Mouse (Mus musculus) gastrocnemius, postnatal 36 days (tissue): ENCODE results near the gene Psg17. TPM values are rescaled to one million over a fixed set of nuclear protein-coding genes. Genes with fewer than 3 reads are reported as not detected.
"Not testable (repeated sequence)": the region's sequence is repeated elsewhere in the genome, so short reads cannot be mapped to it uniquely, and the experiment has no call there.

Experiments used
- DNase-seq, 2 experiments: peaks; one replicate each; pipeline ENCODE4 v3.0.0; 2022
- intact Hi-C: fragments of 180-260 bp; cut with DNase I; formaldehyde crosslinking; loops from one replicate; pipeline ENCODE4 v1.15.1; 2025
- long read RNA-seq, 2 experiments: library from polyadenylated mRNA; stranded (forward); transcript quantifications; one replicate each; pipeline ENCODE4 v2.0.0; 2021
- total RNA-seq, 2 experiments: library from RNA; stranded (reverse); gene quantifications; 2 replicates each; pipeline ENCODE4 v1.2.3; 2021

Gene Psg17
- not detected for total RNA-seq
- long read RNA-seq, experiment 1, result 0 reads
- long read RNA-seq, experiment 2, result 0 reads

GRCm38 (mm10) chr7:18821507-18821906, at the start of gene Psg17:
Gene Psg17, minus strand, starts transcription at chr7:18821607.
- intact Hi-C loops, result no loop called here

DNA sequence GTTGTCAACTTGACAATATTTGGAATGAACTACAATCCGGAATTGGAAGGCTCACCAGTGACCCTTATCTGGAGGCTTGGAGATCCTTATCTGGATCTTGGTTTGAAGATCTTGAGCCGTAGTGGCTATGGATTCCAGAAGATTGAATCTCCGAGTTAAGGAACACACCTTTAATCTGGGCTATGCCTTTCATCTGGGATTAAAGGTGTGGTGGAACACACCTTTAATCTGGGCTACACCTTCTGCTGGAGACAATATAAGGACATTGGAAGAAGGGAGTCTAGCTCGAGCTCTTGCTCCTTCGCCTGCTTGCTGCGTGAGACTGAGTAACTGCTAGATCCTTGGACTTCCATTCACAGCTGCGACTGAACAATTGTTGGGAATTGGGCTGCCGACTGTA, 49.6 kb upstream of the Psg17 start, which contains the start of gene Pglyrp1:
Gene Pglyrp1, plus strand, starts transcription at position 301 of the 400 bp plus-strand sequence.
- intact Hi-C loops, result loop anchor here (5.0 kb wide), 1 partner anchor 39 kb away; no protein-coding TSS in a partner anchor

More at GRCm38 (mm10) chr7:18821507-18821906, at the start of gene Psg17:
- no peak for DNase-seq

DNA sequence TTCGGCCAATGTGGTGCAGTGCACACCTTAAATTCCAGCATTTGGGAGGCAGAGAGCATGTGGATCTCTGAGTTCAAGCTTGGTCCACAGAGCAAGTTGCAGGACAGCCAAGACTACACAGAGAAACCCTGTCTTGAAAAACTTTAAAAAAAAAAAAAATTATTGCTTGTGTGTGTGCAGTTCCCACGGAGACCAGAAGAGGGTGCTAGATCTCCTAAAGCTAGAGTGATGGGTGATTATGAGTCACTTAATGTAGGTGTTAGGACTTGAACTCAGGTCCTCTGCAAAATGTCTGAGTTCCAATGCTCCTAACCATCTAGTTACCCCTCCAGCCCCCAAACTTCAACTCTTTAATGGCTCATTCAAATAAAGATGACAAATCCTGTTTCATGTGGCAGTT, 47.1 kb upstream of the Psg17 start:
- DNase-seq, result no peak
- intact Hi-C loops, result no loop called here

More for the DNA sequence above, 49.6 kb upstream of the Psg17 start, which contains the start of gene Pglyrp1:
- not testable (repeated sequence) for DNase-seq

DNA sequence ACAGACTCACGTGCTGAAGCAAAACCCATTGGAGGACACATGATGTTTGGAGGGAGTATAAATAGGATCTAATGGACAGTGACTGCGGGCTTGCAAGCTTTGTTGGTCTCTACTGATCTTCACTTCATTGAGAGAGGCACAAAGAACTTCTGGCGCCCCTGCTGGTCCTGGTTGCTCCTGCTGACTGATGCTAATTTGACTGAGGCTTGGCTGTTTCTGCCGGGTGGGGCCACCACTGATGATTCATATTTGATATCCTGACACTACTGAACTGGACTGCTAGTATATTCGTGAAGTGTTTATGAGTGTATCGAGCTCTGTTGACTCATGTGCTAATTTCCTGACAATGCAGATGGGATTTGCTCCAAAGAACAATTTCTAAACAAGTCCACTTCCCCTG, 41.4 kb upstream of the Psg17 start:
- intact Hi-C loops, result no loop called here
- DNase-seq, result no peak

DNA sequence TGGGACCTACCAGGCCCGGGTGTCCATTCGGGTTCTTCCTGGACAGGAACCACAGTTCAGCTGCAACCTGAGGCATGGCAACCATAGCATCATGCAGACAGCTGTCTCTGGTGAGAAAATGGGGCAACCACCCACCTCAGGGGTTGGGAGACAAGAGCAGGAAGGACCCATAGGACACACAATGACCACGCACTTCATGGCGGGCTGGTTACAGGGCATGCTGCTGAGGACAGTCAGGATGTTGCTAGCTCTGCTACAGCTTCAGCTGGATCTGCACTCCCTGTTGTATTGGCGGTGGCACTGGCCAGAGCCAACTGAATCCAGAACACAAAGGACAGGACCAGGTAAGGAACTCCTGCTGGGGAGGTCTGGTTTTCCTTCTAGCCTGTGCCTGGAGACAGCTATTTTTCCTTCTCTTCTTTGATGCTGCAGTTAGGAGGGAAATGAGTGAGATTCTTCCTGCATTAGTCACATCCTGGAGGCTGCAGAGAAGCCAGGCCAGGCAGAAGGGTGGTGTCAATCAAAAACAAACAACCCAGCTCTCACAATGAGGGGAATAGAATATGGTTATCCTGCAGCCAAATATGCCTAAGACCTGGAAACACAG, 37.0 kb upstream of the Psg17 start:
- no peak for DNase-seq
- intact Hi-C loops, result no loop called here

GRCm38 (mm10) chr7:18848395-18848794, 27.0 kb upstream of the Psg17 start:
- no peak for DNase-seq
- intact Hi-C loops, result no loop called here

DNA sequence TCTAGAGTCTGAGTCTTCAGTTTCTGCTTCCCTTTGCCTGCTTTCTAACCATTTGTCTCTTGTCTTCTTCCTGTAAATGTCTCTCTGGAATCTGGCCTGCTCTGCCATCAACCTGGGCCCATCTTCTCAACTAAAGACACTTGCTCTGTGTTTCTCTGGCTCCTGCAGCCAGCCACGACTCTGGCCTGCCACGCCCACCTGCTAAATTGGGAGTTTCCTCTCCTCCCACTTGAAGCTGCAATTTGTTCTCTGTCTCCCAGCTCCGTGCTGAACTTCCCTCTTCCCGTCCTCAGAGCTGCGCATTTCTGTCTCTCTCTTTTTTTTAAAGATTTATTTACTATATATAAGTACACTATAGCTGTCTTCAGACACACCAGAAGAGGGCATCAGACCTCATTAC, 23.4 kb upstream of the Psg17 start:
- intact Hi-C loops, result no loop called here
- no peak for DNase-seq

GRCm38 (mm10) chr7:18841174-18841567, 19.8 kb upstream of the Psg17 start:
- intact Hi-C loops, result no loop called here
- no peak for DNase-seq

- DNase-seq, result peak; percentile 41 to 47
- intact Hi-C loops, result no loop called here
Measured at GRCm38 (mm10) chr7:18840386-18841173, 19.2 kb upstream of the Psg17 start.

DNA sequence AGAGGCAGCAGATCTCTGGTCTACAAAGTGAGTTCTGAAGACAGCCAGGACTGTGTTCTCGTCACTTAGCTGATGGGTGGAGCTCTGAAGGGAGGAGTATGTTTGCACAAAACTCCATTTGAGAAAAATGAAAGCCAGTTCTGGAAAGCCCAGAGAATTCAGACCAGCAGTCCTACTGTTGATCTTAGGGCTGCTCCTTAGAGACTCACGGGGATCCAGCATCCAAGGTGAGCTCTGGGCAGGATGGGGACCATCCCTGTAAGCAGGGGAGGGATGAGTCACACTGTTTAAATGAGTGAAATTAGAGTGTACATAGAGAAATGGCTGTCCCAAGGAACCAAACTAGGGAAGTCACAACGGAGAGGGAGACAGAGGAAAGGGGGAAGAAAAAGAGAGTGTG, 18.5 kb upstream of the Psg17 start, which contains the start of gene Mill2:
Gene Mill2, plus strand, starts transcription at position 102 of the 400 bp plus-strand sequence.
- DNase-seq, result no peak
- intact Hi-C loops, result no loop called here

GRCm38 (mm10) chr7:18832298-18832697, 10.9 kb upstream of the Psg17 start:
- no peak for DNase-seq
- intact Hi-C loops, result loop anchor here (5.0 kb wide), 1 partner anchor 40 kb away; the partner anchor contains the start of gene Pglyrp1

DNA sequence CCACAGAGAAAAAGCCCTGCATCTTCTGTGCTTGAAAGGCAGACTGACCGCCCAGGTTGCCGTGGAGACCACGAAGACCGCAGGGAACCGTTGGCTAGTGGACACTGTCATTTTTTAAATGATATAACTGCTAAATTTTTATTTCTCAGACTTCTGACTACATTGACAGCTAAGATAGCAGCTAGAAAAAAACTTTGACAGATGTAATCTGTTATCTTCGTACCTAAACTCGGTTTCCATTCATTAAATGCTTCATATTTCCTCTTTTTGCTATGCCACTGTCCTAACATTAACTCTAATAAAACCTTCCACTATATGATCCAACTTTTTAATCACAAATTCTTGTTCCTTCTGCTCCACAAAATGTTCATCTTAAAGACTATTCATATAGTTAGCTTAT, 8.1 kb upstream of the Psg17 start:
- intact Hi-C loops, result no loop called here
- DNase-seq, result no peak

- no peak for DNase-seq
- intact Hi-C loops, result no loop called here
Measured at GRCm38 (mm10) chr7:18828592-18828991, 7.2 kb upstream of the Psg17 start.

- intact Hi-C loops, result no loop called here
- no peak for DNase-seq
Measured at GRCm38 (mm10) chr7:18827792-18828546, 6.6 kb upstream of the Psg17 start.

- intact Hi-C loops, result no loop called here
Measured at GRCm38 (mm10) chr7:18818301-18818700, 3.1 kb downstream of the Psg17 start.

DNA sequence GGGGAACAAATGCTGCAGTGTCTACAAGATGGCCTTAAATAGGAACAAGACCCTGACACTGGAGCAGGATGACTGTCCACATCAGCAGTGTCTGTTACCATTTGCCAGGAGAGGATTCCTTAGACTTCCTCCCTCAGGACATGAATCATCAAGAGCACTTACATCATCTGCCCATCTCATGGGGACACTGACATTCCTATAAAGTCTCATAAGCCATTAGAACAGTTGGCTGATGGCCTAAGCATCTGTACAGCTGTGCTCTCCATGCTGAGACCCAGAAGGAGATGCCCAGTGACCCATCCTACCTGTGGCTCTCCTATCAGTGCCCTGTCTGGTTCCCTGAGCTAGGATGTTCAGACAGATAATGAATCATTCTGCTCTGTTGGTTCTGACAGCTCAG, 17.9 kb downstream of the Psg17 start:
- intact Hi-C loops, result no loop called here
- DNase-seq, result no peak

More at GRCm38 (mm10) chr7:18818301-18818700, 3.1 kb downstream of the Psg17 start:
- DNase-seq, result no peak

DNA sequence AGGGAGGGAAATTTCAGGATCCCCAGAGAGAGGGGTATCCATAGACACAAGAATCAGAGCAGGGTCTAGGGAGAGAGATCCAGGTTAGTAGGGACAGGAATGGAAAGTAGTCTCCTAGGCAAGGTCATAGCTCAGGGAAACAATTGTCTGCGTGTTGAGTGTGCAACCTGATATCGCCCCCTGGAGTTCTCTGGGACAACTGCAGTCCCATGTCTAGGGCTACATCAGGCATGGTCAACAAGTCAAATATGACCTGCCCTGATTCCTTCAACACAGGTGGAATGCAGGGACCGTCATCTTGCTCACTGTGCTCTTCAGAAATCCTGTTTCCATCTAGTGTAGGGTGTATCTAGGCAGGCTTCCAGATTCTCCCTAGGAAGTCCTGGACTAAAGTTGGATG, 22.3 kb downstream of the Psg17 start:
- DNase-seq, result no peak
- intact Hi-C loops, result no loop called here

DNA sequence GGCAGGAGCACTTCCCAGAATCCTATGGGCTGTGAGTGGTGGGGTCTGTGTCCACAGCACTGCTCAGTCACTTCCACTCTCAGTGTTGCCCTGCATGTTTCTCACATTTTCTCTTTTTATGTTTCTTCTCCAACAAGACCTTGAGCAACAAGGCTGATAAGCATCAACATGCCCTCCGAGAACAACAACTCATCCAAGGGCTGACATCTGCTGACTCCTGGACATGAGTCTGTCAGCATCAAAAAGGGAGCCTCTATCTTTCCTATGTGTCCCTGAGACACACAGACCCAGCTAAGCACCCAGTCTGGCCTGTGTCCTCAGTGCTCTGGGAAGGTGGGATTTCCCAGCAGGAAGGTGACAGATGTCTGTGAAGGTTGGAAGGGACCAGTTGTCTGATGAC, 23.0 kb downstream of the Psg17 start, which contains the start of gene Psg19:
Gene Psg19, minus strand, starts transcription at position 101 of the 400 bp plus-strand sequence.
- intact Hi-C loops, result no loop called here

GRCm38 (mm10) chr7:18790671-18791070, 30.7 kb downstream of the Psg17 start:
- DNase-seq, intact Hi-C loops: not testable (repeated sequence)

More for the DNA sequence above, 23.0 kb downstream of the Psg17 start, which contains the start of gene Psg19:
- DNase-seq, result no peak

DNA sequence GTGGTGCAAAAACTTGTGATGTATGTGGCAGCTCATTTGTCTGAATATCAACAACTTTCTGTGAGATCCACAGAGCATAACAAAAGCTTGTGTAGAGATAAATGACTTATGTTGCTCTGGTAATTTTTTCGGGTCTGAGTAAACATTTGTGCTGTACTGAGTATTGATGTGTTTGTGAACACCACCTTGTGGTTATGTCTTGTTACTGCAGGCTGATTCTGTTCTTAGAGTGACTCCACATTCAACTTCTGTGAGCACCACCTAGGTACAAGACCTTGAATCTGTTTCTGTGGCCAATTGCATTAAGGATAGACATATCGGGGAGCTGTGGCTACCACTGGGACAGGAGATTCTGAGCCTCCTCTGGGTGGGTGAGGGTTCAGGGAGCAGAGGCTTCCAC, 40.1 kb downstream of the Psg17 start:
- intact Hi-C loops, DNase-seq: not testable (repeated sequence)

DNA sequence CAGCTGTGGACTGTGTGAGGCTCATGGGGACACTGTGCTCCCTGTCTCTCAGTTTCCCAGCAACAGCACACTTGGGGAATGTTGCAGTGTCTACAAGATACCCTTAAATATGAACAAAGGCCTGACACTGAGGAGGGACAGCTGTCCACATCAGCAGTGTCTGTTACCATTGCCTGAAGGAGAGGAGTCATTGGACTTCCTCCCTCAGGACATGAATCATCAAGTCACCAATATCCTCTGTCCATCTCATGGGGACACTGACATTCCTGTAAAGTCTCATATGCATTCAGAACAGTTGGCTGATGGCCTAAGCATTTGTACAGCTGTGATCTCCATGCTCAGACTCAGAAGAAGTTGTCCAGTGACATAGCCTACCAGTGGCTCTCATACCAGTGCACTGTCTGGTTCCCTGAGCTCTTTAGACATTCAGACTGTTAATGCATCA, 42.0 kb downstream of the Psg17 start:
- intact Hi-C loops, result no loop called here
- no peak for DNase-seq
